33 mouse cellular contexts compared by ENCODE assay signal in the genomic region with DNA sequence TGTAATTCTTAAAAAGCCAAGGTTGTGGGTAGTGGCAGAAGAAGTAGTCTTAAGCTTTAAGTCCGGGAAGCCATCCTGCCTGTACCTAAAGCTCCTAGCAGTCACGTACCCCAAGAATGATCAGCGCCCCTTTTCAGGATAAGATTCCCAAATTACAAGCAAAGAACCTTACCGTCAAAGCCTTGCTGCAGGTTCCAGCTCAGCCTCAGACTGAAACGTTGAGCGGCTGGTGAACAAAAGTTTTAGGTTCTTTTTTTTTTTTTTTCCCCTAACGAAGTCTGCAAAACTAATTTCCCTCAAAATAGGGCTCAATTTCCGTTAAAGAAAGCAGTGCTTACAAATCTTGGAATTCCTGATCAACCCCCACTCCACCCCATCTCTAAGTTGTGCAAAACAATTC. TPM values are rescaled to one million over a fixed set of nuclear protein-coding genes. Genes with fewer than 3 reads are reported as not detected.
DNase-seq lines count a peak whose midpoint lies in the region; TF ChIP-seq lines count a peak whose summit lies in the region.
"Had no signal": no experiment of that assay in that cellular context is flagged by ENCODE, and none has a peak within 500 bp of the region (broad histone marks: within the 10 kb centered on the region; RNA-seq: fewer than 3 reads in every experiment).

No protein-coding gene starts in this region.

- no peaks in the 10 kb centered on the region; the same call in 1 of the 2 replicates for H3K4me1 ChIP-seq in brown adipose tissue, adult 24 weeks (ENCODE audit: control insufficient read depth, insufficient read depth, insufficient read length, low read length)
- H3K4me1 ChIP-seq: lung, embryonic 15.5 days had no signal

- peak overlapping the region; percentile 92 for H3K27ac ChIP-seq in gastrocnemius, adult 2 months
- peak overlapping the region; percentile 100 for H3K27ac ChIP-seq in brown adipose tissue, adult 24 weeks (replicated peaks; ENCODE audit: low read depth, low read length)
- H3K27ac ChIP-seq: embryonic facial prominence, embryonic 10.5 days; embryonic facial prominence, embryonic 15.5 days; forebrain, embryonic 12.5 days; heart, embryonic 13.5 days; hindbrain, embryonic 15.5 days; kidney, embryonic 15.5 days; layer of hippocampus, adult 2 months; lung, embryonic 15.5 days; midbrain, embryonic 10.5 days; midbrain, embryonic 15.5 days; neural tube, embryonic 15.5 days had no signal

- peak; percentile 25 for DNase-seq in gastrocnemius, adult 2 months
- no peak for DNase-seq in gastrocnemius, postnatal 4 days (ENCODE audit: low spot score in 2 of 2)
- peak; percentile 41 for DNase-seq in heart, adult 8-10 months (ENCODE audit: low spot score)
- DNase-seq in heart, postnatal 4 days = no peak
- DNase-seq in left cerebral cortex, postnatal 25 days (ENCODE audit: low spot score in 2 of 2) = no peak
- DNase-seq in layer of hippocampus, adult 18-20 months (ENCODE audit: low spot score in 2 of 2) = no peak
- DNase-seq: adrenal gland, adult 8-10 months; cerebellum, adult 8-10 months; cerebellum, postnatal 25 days; forebrain, postnatal 0 days; gastrocnemius, postnatal 14 days; kidney, adult 18-20 months; kidney, postnatal 25 days; left cerebral cortex, postnatal 4 days; right cerebral cortex, adult 18-20 months; spleen, adult 18-20 months; thymus, postnatal 14 days had no signal

- H3K4me3 ChIP-seq in gastrocnemius, adult 2 months = peak overlapping the region; percentile 87
- peak overlapping the region; percentile 69 for H3K4me3 ChIP-seq in brown adipose tissue, adult 24 weeks (ENCODE audit: insufficient read depth, low read depth, low read length)
- H3K4me3 ChIP-seq: embryonic facial prominence, embryonic 10.5 days; embryonic facial prominence, embryonic 15.5 days; forebrain, embryonic 12.5 days; heart, embryonic 13.5 days; hindbrain, embryonic 15.5 days; kidney, embryonic 15.5 days; layer of hippocampus, adult 2 months; lung, embryonic 15.5 days; midbrain, embryonic 10.5 days; midbrain, embryonic 15.5 days; neural tube, embryonic 15.5 days had no signal

- TF ChIP-seq CTCF in gastrocnemius, adult 2 months (IDR thresholded peaks at IDR 0.05) = no peak

- intact Hi-C loops in gastrocnemius, adult 2 months (cut with DNase I) = loop anchor here (5.0 to 10.0 kb wide), 3 partner anchors 89 to 488 kb away; no protein-coding TSS in a partner anchor
- intact Hi-C loops in left cerebral cortex, postnatal 25 days (cut with DNase I) = no loop called here

RNA-seq across cellular contexts. Expression of a gene that starts 1.8 kb away (rescaled TPM):
- total RNA-seq in gastrocnemius, adult 2 months (2021) = 1 to 10 TPM; 8.8 to 9.6 TPM
- 10 to 100 TPM; 60.0 to 68.9 TPM for total RNA-seq in gastrocnemius, postnatal 4 days (2021)
- 10 to 100 TPM in 3 of 4 experiments, 1 to 10 TPM in 1; 9.5 to 14.6 (median 12.9) TPM for total RNA-seq in heart, adult 8-10 months (2022)
- total RNA-seq in heart, postnatal 4 days (2021) = 10 to 100 TPM; 25.4 to 27.6 TPM
- 7.4 and 13.9 TPM in 2 replicates for polyA plus RNA-seq in brown adipose tissue, adult 24 weeks (2012; ENCODE audit: insufficient read depth, insufficient read length, missing spikeins)
- total RNA-seq in left cerebral cortex, postnatal 25 days (2021) = under 1 TPM in 1 of 2 experiments, not detected in 1; 0.14 TPM
- total RNA-seq in layer of hippocampus, adult 18-20 months (2021) = not detected
- total RNA-seq: hematopoietic stem cell, adult 5-6 weeks; layer of hippocampus, adult 2 months; layer of hippocampus, postnatal 25 days; left cerebral cortex, postnatal 4 days; megakaryocyte progenitor cell, adult 5-6 weeks had no signal
- polyA plus RNA-seq: inflammation-experienced regulatory T-cells, adult 6 months had no signal

Comparison
In these comparisons a context has a peak if more than half of its experiments do, and no peak if none do; other contexts are left out.
1. DNase-seq: peak in gastrocnemius, adult 2 months (single experiment) and heart, adult 8-10 months (single experiment); none in gastrocnemius, postnatal 4 days (0 of 2), heart, postnatal 4 days (single experiment), left cerebral cortex, postnatal 25 days (0 of 2) and layer of hippocampus, adult 18-20 months (0 of 2).
2. RNA of a gene that starts 1.8 kb away (total RNA-seq): 60.0 to 68.9 TPM in gastrocnemius, postnatal 4 days, 25.4 to 27.6 TPM in heart, postnatal 4 days, 9.5 to 14.6 TPM in heart, adult 8-10 months and 8.8 to 9.6 TPM in gastrocnemius, adult 2 months; 0.14 TPM in left cerebral cortex, postnatal 25 days and not detected in layer of hippocampus, adult 18-20 months; every median in the first group is over 4 times any median in the second.